Mouse (Mus musculus): ENCODE results near the gene Tmed2.

DNA sequence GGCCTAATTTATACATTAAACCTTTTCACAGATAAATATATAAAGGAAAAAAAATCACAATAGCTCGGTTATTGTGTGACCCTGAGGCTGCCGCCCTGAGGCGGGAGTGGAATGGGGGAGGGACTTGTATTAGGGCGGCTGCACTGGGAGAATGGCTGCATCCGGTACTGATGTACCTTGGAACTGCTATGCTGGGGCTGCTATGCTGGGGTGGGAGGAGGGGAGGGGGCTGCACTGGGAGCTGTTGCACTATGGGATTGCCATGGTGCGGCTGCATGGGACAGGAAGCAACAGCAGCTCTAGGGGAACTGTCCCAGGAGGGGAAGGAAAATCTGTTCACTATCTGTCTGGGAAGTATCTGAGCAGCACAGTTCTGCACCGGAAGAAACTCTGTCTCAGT is 8.0 kb upstream of the Tmed2 start:
- TF ChIP-seq POLR2A (IDR thresholded peaks at IDR 0.05; ENCODE audit: low read depth, low read length) (no peak), CTCF (IDR thresholded peaks at IDR 0.05; ENCODE audit: extremely low read depth, insufficient read depth, insufficient read length, insufficient replicate concordance) (no peak)
